Mouse (Mus musculus) ES-E14 (cell line): ENCODE data around the gene Mcrip1. TPM values are rescaled to one million over a fixed set of nuclear protein-coding genes. Genes with fewer than 3 reads are reported as not detected.

Source experiments
- DNase-seq: peaks from one replicate; pipeline ENCODE4 v3.0.0-alpha.2; 2013; ENCODE audit warnings: low read depth, low spot score
- H3K27ac ChIP-seq: 2 replicates; pipeline ENCODE4 v1.5.1; 2012; ENCODE audit warnings: low read depth, mild to moderate bottlenecking, low read length, moderate library complexity, mixed read lengths; ENCODE audit not compliant: poor library complexity, insufficient read depth, severe bottlenecking
- H3K36me3 ChIP-seq: 2 replicates; pipeline ENCODE4 v1.6.1; 2012; ENCODE audit warnings: mild to moderate bottlenecking, low read length, moderate library complexity, mixed read lengths; ENCODE audit not compliant: control insufficient read depth, poor library complexity, insufficient read depth, severe bottlenecking
- H3K4me1 ChIP-seq, 2 experiments: fragments of 150-350 bp in 1 of 2; sonication (generic) in 1 of 2; 2 replicates each; pipeline ENCODE4 v1.6.1; 2012; ENCODE audit warnings: low read length in 2 of 2, mild to moderate bottlenecking in 1 of 2, mixed read lengths in 1 of 2; ENCODE audit not compliant: control insufficient read depth in 2 of 2, insufficient read depth in 2 of 2, poor library complexity in 1 of 2
- H3K4me3 ChIP-seq, 2 experiments: fragments of 150-350 bp in 1 of 2; sonication (generic) in 1 of 2; 2 replicates each; pipeline ENCODE4 v1.5.1; 2012; ENCODE audit warnings: low read length in 2 of 2, low read depth in 1 of 2, mild to moderate bottlenecking in 1 of 2, mixed read lengths in 1 of 2; ENCODE audit not compliant: insufficient read depth in 1 of 2, poor library complexity in 1 of 2, severe bottlenecking in 1 of 2
- H3K9ac ChIP-seq: 2 replicates; pipeline ENCODE4 v1.6.1; 2012; ENCODE audit warnings: low read depth, mild to moderate bottlenecking, low read length, mixed read lengths; ENCODE audit not compliant: poor library complexity, insufficient read depth, severe bottlenecking
- H3K9me3 ChIP-seq: fragments of 150-350 bp; sonication (generic); 2 replicates; pipeline ENCODE4 v1.6.1; 2012; ENCODE audit warnings: low read depth, mild to moderate bottlenecking, low read length; ENCODE audit not compliant: control insufficient read depth, insufficient read depth
- CHD2 ChIP-seq: IDR thresholded peaks from 2 replicates; pipeline ENCODE4 v1.6.1; 2014; ENCODE audit warnings: mild to moderate bottlenecking, low read depth, low read length, inconsistent platforms
- HCFC1 ChIP-seq: IDR thresholded peaks from 2 replicates; pipeline ENCODE4 v1.6.1; 2012; ENCODE audit warnings: low read length, inconsistent platforms, borderline replicate concordance; ENCODE audit not compliant: insufficient read depth
- MAFK ChIP-seq: IDR thresholded peaks from 2 replicates; pipeline ENCODE4 v1.6.1; 2014; ENCODE audit warnings: mild to moderate bottlenecking, low read depth, low read length, inconsistent platforms; ENCODE audit not compliant: insufficient read depth
- ZC3H11A ChIP-seq: IDR thresholded peaks from 2 replicates; pipeline ENCODE4 v1.6.1; 2012; ENCODE audit warnings: low read depth, mild to moderate bottlenecking, inconsistent platforms, low read length, borderline replicate concordance
- ZNF384 ChIP-seq: IDR thresholded peaks from 2 replicates; pipeline ENCODE4 v1.6.1; 2012; ENCODE audit warnings: low read depth, low read length, inconsistent platforms
- in situ Hi-C, 2 experiments: fragments of 600-800 bp; cut with MboI; formaldehyde crosslinking; loops; one replicate each; pipeline ENCODE4 v1.15.1; 2025; ENCODE audit warnings: low sequenced_read_pairs in 2 of 2, inconsistent platforms in 1 of 2; ENCODE audit not compliant: unreplicated experiment in 2 of 2
- total RNA-seq: library from RNA; depleted of rRNA; stranded (reverse); fragments of 300-350 nt; gene quantifications from 2 replicates; pipeline ENCODE4 v1.2.3, GENCODE M21; 2012

Mcrip1 gene
- total RNA-seq, 1 experiment = 18.9 TPM

GRCm38 (mm10) chr11:120507611-120508289 lies 41.8 kb downstream of the Mcrip1 start:
- in situ Hi-C loops = no loop called here
- H3K9me3 ChIP-seq = no peaks in the 10 kb centered on the region
- no peak overlapping the region for H3K4me3 ChIP-seq
- DNase-seq = no peak
- TF ChIP-seq CHD2 (no peak), ZNF384 (no peak), MAFK (no peak), ZC3H11A (no peak), HCFC1 (no peak)
- H3K36me3 ChIP-seq = no peaks in the 10 kb centered on the region
- H3K27ac ChIP-seq = no peak overlapping the region
- H3K9ac ChIP-seq = no peak overlapping the region
- H3K4me1 ChIP-seq = peaks cover 0 to 2% of the 10 kb centered on the region in 2 experiments; a peak in 1 of 4 replicates

GRCm38 (mm10) chr11:120506899-120507298 lies 42.6 kb downstream of the Mcrip1 start:
- no peak for DNase-seq
- H3K4me1 ChIP-seq = peaks cover 0 to 2% of the 10 kb centered on the region in 2 experiments; a peak in 1 of 4 replicates
- TF ChIP-seq ZC3H11A (no peak), MAFK (no peak), CHD2 (no peak), HCFC1 (no peak), ZNF384 (no peak)
- in situ Hi-C loops = no loop called here
- H3K9me3 ChIP-seq = no peaks in the 10 kb centered on the region
- H3K4me3 ChIP-seq = no peak overlapping the region
- no peaks in the 10 kb centered on the region for H3K36me3 ChIP-seq
- no peak overlapping the region for H3K27ac ChIP-seq
- H3K9ac ChIP-seq = no peak overlapping the region

GRCm38 (mm10) chr11:120505661-120506060 lies 43.9 kb downstream of the Mcrip1 start:
- Histone ChIP-seq H3K4me3 (no peak overlapping the region), H3K27ac (no peak overlapping the region), H3K4me1 (peaks cover 0 to 2% of the 10 kb centered on the region in 2 experiments; a peak in 1 of 4 replicates), H3K9ac (no peak overlapping the region), H3K36me3 (no peaks in the 10 kb centered on the region), H3K9me3 (no peaks in the 10 kb centered on the region)
- no peak for DNase-seq
- in situ Hi-C loops = no loop called here
- TF ChIP-seq ZC3H11A = no peak
- no peak for TF ChIP-seq ZNF384
- no peak for TF ChIP-seq CHD2
- no peak for TF ChIP-seq MAFK
- no peak for TF ChIP-seq HCFC1

GRCm38 (mm10) chr11:120501701-120502100 lies 47.8 kb downstream of the Mcrip1 start:
- DNase-seq = no peak

More at GRCm38 (mm10) chr11:120501701-120502100, 47.8 kb downstream of the Mcrip1 start:
- peaks cover 15% of the 10 kb centered on the region for H3K36me3 ChIP-seq
- in situ Hi-C loops = no loop called here
- no peak overlapping the region for H3K9ac ChIP-seq
- peaks cover 0 to 2% of the 10 kb centered on the region in 2 experiments; a peak in 1 of 4 replicates for H3K4me1 ChIP-seq
- H3K4me3 ChIP-seq = no peak overlapping the region
- H3K9me3 ChIP-seq = no peaks in the 10 kb centered on the region
- no peak overlapping the region for H3K27ac ChIP-seq
- TF ChIP-seq ZNF384 (no peak), CHD2 (no peak), ZC3H11A (no peak), HCFC1 (no peak), MAFK (no peak)
